Mouse (Mus musculus) bone marrow, adult 2 months (tissue): ENCODE measurements around the gene Pik3r5.

Experiments used
- CTCF ChIP-seq: fragments of 200-500 bp; IDR thresholded peaks from 2 replicates; pipeline ENCODE4 v1.5.1; 2011; ENCODE audit warnings: low read length, control low read depth; ENCODE audit not compliant: control insufficient read depth, insufficient read depth
- POLR2A ChIP-seq: fragments of 200-500 bp; IDR thresholded peaks from 2 replicates; pipeline ENCODE4 v1.6.1; 2011; ENCODE audit warnings: low read depth, mild to moderate bottlenecking, control low read depth, low read length, borderline replicate concordance; ENCODE audit not compliant: control insufficient read depth

- no peak for TF ChIP-seq CTCF
- TF ChIP-seq POLR2A = no peak
These were observed 35.5 kb downstream of the Pik3r5 start for GRCm38 (mm10) chr11:68467441-68467840.
